Mouse (Mus musculus) forebrain, embryonic 11.5 days (tissue): Measurements from ENCODE around the gene Cdk6. TPM values are rescaled to one million over a fixed set of nuclear protein-coding genes. Genes with fewer than 3 reads are reported as not detected.

Source experiments
- ATAC-seq: fragments of 200-750 bp; cut with Nextera tagmentation; replicated peaks from 2 replicates; pipeline ENCODE4 v1.8.0; 2017; ENCODE audit warnings: moderate TSS enrichment; ENCODE audit not compliant: low FRiP score
- DNase-seq: peaks from one replicate; pipeline ENCODE4 v3.0.0-alpha.2; 2017; ENCODE audit warnings: low spot score
- H3K27ac ChIP-seq: fragments of 300-500 bp; sonication (generic); 2 replicates; pipeline ENCODE4 v1.5.1; 2014; ENCODE audit warnings: low read depth, low read length
- H3K27me3 ChIP-seq: fragments of 300-500 bp; sonication (generic); 2 replicates; pipeline ENCODE4 v1.6.1; 2014; ENCODE audit warnings: mild to moderate bottlenecking, low read length, mixed read lengths; ENCODE audit not compliant: control insufficient read depth, insufficient read depth
- H3K36me3 ChIP-seq: fragments of 300-500 bp; sonication (generic); 2 replicates; pipeline ENCODE4 v1.6.1; 2014; ENCODE audit warnings: mild to moderate bottlenecking, low read length, moderate library complexity, mixed read lengths; ENCODE audit not compliant: control insufficient read depth, insufficient read depth
- H3K4me1 ChIP-seq: fragments of 300-500 bp; sonication (generic); replicated peaks from 2 replicates; pipeline ENCODE4 v1.6.1; 2014; ENCODE audit warnings: low read length, mixed read lengths; ENCODE audit not compliant: control insufficient read depth, insufficient read depth
- H3K4me2 ChIP-seq: fragments of 300-500 bp; sonication (generic); 2 replicates; pipeline ENCODE4 v1.6.1; 2014; ENCODE audit warnings: low read depth, mild to moderate bottlenecking, low read length, moderate library complexity, mixed read lengths; ENCODE audit not compliant: severe bottlenecking
- H3K4me3 ChIP-seq: fragments of 300-500 bp; sonication (generic); 2 replicates; pipeline ENCODE4 v1.5.1; 2014; ENCODE audit warnings: low read depth, low read length
- H3K9ac ChIP-seq: fragments of 300-500 bp; sonication (generic); 2 replicates; pipeline ENCODE4 v1.6.1; 2014; ENCODE audit warnings: low read length
- H3K9me3 ChIP-seq: fragments of 300-500 bp; sonication (generic); 2 replicates; pipeline ENCODE4 v1.6.1; 2016; ENCODE audit warnings: low read length, mixed read lengths; ENCODE audit not compliant: control insufficient read depth
- WGBS: fragments of 180-500 bp; shearing (Covaris S2); extraction: QIAGEN DNeasy Blood & Tissue Kit; methylation state at CpG from one replicate; pipeline ENCODE4 v1.1.7; 2014; 5-methylcytosine and 5-hydroxymethylcytosine counted together
- polyA plus RNA-seq: library from polyadenylated mRNA; unstranded; fragments of >200 nt; fragmentation: Nextera tagmentation; extraction: Ambion mirVana; gene quantifications from 2 replicates; pipeline ENCODE4 v1.2.1, GENCODE M21; 2014

Gene Cdk6
- polyA plus RNA-seq, 1 experiment from 2014 or later = 21.3 TPM

DNA sequence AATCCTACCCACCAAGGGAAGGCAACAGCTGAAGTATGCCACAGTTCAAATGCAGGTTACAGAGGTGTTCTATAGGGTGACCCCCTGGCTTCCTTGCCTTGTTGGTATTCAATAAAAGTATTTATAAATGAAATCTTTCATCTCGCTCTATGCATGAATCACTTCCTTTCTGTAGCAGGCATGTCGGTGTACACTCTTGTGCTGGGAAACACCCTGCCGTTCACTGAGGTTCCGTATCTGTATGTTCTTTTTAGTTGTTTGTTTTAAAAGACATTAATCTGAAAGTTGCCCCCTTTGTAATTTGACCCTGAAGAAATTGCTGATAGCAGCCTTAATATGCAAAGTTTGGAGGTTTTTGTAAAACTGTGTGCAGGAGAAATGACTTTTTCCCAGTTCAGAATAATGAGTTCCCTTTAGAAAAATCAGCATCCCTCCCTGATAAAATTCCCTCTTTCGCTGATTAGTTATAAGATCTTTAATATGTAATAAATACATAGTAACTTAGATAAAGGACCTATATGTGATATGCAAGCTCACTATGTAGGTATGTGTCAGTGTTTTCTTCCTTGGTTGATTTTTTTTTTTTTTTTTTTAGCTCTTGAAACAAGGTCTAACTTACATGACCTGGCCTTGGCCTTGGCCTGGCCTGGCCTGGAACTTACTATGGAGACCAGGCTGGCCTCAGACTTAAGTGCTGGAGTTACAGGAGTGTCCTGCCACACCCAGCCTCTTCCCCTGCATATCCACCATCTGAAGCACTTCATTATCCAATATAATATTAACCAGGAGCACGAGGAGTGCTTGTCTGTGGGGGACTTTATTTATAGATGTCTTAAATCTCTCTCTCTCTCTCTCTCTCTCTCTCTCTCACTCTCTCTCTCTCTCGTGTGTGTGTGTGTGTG is 167.4 kb downstream of the Cdk6 start:
- no peak overlapping the region for H3K4me2 ChIP-seq
- H3K27me3 ChIP-seq = no peaks in the 10 kb centered on the region
- no peak overlapping the region for H3K27ac ChIP-seq
- no peaks in the 10 kb centered on the region for H3K36me3 ChIP-seq
- no peak overlapping the region for H3K4me3 ChIP-seq
- no peaks in the 10 kb centered on the region for H3K9me3 ChIP-seq
- ATAC-seq (no peak), DNase-seq (no peak)
- WGBS = 86% methylated on average over 7 of the region's 7 CpGs
- H3K4me1 ChIP-seq = no peaks in the 10 kb centered on the region
- H3K9ac ChIP-seq = no peak overlapping the region

DNA sequence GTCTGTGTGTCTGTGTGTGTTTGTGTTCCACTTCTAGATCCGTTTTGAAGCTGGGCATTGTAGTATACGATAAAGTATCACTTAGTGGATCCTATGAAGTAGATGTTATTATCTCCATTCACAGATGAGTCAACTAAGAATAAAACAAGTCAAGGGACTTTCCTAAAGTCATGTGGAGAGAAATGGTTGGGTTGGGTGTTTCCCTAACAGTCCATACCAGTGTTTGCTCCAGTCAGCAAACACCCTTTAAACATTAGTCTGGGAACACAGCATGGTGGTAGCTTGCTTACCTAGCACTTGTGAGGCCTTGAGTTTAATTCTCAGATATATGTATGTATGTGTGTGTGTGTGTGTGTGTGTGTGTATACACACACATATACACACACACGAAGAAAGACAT is 168.2 kb downstream of the Cdk6 start:
- H3K36me3 ChIP-seq = no peaks in the 10 kb centered on the region
- no peak for ATAC-seq

DNA sequence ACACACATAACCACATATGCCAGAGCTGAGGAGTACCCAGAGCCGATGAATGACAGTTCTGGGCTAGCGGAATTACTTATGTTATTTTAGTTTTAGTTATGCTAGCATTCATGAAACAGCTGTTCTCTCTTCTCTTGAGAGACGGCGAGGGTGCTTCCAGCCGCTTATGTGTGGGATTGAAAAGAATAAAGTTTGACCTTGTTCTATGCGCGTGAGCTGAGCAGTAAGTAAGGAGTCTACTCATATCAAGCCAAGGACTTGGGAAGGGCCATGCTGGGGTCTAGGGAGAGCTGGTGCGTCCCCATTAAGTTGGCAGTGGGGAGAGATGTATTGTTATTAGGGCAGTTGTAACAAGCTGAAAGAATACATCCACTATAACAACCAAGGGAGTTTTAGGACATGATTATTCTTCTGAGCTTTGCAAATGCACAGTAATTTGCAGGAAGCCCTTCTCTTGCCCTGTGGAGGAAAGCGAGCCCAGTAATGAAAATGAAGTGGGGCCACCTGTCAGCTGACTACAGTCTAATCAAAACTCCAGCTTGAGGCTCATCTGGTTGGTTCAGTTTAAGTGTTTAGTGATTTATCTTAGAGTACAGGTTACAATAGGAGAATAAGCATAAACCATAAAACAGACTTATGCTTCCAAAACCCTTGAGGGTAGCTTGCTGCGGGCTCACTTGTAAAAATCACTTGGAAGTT is 170.0 kb downstream of the Cdk6 start:
- H3K36me3 ChIP-seq = no peaks in the 10 kb centered on the region
- H3K4me3 ChIP-seq = no peak overlapping the region
- DNase-seq (no peak), ATAC-seq (no peak)
- 87% methylated on average over 10 of the region's 10 CpGs for WGBS
- H3K27me3 ChIP-seq = no peaks in the 10 kb centered on the region
- H3K4me1 ChIP-seq = no peaks in the 10 kb centered on the region
- H3K9me3 ChIP-seq = no peaks in the 10 kb centered on the region
- H3K4me2 ChIP-seq = no peak overlapping the region
- no peak overlapping the region for H3K27ac ChIP-seq
- H3K9ac ChIP-seq = no peak overlapping the region

More for the DNA sequence above, 168.2 kb downstream of the Cdk6 start:
- H3K9ac ChIP-seq = no peak overlapping the region
- DNase-seq = no peak
- H3K4me3 ChIP-seq = no peak overlapping the region
- H3K27ac ChIP-seq = no peak overlapping the region
- no peaks in the 10 kb centered on the region for H3K9me3 ChIP-seq
- H3K4me1 ChIP-seq = no peaks in the 10 kb centered on the region
- no peaks in the 10 kb centered on the region for H3K27me3 ChIP-seq
- 82% methylated on average over 3 of the region's 3 CpGs for WGBS
- no peak overlapping the region for H3K4me2 ChIP-seq

DNA sequence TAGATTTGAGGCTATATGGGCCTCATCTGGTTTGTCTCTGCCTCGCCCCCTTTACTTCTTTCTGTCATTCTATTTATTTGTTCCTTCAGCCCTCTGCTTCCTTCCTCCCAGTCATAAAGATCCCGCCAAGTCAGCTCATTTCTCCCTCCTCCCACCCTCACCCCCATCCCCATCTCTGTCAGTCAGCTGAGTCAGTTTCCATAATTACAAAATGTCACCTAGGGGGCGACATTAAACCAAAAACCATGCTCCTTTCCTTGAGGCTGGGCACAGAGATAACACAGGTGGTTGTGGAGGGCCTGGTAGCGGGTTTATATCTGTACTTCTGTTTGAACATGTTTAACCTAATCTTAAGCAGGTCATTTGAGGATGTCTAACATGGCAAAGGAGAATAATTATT is 171.3 kb downstream of the Cdk6 start:
- Histone ChIP-seq H3K4me3 (no peak overlapping the region), H3K9ac (no peak overlapping the region), H3K27ac (no peak overlapping the region), H3K4me1 (no peaks in the 10 kb centered on the region), H3K27me3 (no peaks in the 10 kb centered on the region), H3K36me3 (no peaks in the 10 kb centered on the region), H3K4me2 (no peak overlapping the region), H3K9me3 (no peaks in the 10 kb centered on the region)
- ATAC-seq (no peak), DNase-seq (no peak)
- WGBS = 52% methylated on average over 4 of the region's 4 CpGs

DNA sequence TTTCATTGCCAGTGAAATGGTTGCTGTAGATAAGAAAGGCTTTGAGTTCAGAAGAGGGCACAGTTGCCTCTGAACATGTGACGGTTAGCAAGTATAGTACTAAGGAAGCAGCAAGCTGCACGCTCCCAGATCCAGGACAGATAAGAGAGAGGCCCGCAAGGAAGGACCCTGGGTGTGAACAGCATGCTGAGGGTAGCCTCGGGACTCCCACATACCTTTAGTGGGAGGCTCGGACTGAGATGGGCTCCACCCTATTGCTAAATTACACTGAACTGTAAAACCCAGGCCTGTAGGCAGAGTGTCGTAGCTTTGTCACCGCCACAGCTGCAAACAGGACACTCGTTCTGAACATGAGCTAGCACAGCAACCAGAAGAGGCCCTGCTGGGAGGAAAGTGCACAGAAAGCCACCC is 173.6 kb downstream of the Cdk6 start:
- no peaks in the 10 kb centered on the region for H3K4me1 ChIP-seq
- no peak overlapping the region for H3K4me3 ChIP-seq
- no peaks in the 10 kb centered on the region; the same call in 1 of the 2 replicates for H3K36me3 ChIP-seq
- ATAC-seq (no peak), DNase-seq (no peak)
- H3K27ac ChIP-seq = no peak overlapping the region
- H3K9me3 ChIP-seq = no peaks in the 10 kb centered on the region
- WGBS = 79% methylated on average over 8 of the region's 8 CpGs
- no peaks in the 10 kb centered on the region for H3K27me3 ChIP-seq
- H3K4me2 ChIP-seq = no peak overlapping the region
- no peak overlapping the region for H3K9ac ChIP-seq

DNA sequence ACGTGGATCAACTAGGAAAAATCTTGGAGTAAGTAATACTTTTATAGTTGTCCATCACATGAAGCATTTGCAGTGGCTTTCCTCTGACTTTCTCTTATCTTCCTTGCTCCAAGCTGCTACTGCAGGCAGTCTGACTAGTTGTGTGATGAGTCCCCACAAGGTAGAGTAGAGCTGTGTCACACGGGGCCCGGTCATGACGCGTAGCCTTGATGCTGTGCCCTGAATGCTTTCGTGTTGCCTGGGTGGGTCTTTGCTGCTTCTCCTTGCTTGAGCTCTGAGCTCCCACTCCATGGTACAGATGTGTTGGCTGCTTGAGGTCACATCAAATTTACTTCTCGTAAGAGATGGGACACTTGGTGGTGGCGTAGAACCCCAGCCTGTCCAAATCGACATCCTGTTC is 174.2 kb downstream of the Cdk6 start:
- 93% methylated on average over 9 of the region's 9 CpGs for WGBS
- Histone ChIP-seq H3K9ac (no peak overlapping the region), H3K4me1 (no peaks in the 10 kb centered on the region), H3K27ac (no peak overlapping the region), H3K9me3 (no peaks in the 10 kb centered on the region), H3K36me3 (no peaks in the 10 kb centered on the region; the same call in 1 of the 2 replicates), H3K4me3 (no peak overlapping the region), H3K4me2 (no peak overlapping the region), H3K27me3 (no peaks in the 10 kb centered on the region)
- no peak for ATAC-seq
- no peak for DNase-seq

DNA sequence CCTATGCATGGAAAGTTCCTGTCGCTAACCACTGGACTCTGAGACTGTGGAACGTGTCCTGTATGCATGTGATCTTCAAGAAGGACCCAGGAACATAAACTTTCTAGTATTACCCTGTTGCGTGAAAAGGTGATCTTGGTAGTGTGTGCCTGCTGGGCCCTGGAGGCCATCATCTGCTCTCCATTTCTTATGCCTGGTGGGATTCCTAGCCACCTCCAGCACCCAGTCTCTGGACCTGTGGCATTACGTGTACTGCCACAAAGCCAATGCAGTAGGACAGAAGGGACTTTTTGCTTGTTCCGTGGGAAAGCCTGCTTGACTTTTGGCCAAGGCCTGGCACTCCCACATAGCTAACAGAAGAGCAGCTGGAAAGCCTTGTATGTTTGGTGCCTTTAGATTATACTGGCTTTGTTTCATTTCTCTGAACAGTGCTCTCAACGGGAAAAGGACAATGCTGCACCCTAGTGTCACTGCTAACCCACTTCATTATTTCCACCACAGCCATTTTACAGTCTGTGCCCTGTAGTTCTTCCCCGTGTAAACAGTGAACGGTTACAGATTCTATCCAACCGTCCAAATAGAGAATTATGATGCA is 175.3 kb downstream of the Cdk6 start:
- H3K27me3 ChIP-seq = no peaks in the 10 kb centered on the region
- no peaks in the 10 kb centered on the region; the same call in 1 of the 2 replicates for H3K36me3 ChIP-seq
- H3K9ac ChIP-seq = no peak overlapping the region
- DNase-seq = no peak
- H3K4me1 ChIP-seq = no peaks in the 10 kb centered on the region
- no peak overlapping the region for H3K4me3 ChIP-seq
- no peak overlapping the region for H3K4me2 ChIP-seq
- H3K9me3 ChIP-seq = no peaks in the 10 kb centered on the region
- 75% methylated on average over 9 of the region's 9 CpGs for WGBS
- 0 out of 2 replicates have a peak, but pooled peaks have one; percentile 42 for ATAC-seq
- H3K27ac ChIP-seq = no peak overlapping the region

DNA sequence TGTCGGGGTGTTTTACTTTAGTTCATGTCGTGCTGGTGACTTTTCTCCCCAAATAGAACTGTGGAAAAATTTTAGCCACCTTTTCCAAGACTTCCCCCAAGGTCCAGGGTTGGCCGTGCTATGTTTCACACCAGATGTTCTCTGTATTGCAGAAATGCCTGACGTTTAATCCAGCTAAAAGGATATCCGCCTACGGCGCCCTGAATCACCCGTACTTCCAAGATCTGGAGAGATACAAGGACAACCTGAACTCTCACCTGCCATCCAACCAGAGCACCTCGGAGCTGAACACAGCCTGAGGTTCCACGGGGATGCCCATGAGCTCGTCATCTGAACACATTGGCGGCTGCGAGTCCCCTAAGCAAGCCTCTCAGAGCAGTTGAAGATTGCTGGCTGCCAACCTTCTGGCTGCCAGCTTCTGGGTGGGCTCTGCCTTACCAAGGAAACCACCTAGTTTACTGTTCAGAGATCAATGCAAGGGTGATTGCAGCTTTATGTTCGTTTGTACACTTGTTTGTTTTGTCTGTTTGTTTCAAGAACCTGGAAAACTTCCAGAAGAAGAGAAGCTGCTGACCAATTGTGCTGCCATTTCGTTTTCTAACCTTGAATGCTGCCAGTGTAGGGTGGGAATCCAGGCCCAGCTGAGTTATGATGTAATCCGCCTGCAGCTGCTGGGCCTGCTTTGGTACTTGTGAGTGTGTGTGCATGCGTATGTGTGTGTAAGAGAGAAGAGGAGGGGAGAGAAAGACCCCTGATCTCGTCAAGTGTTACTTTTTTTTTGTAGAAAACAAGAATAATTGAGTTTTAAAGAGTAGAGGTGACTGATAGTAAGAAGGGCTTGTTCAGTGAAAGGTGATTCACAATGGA is 179.4 kb downstream of the Cdk6 start:
- H3K9ac ChIP-seq = no peak overlapping the region
- ATAC-seq = no peak
- no peaks in the 10 kb centered on the region for H3K4me1 ChIP-seq
- no peak for DNase-seq
- H3K4me3 ChIP-seq = no peak overlapping the region
- H3K27ac ChIP-seq = no peak overlapping the region
- no peaks in the 10 kb centered on the region for H3K9me3 ChIP-seq
- H3K36me3 ChIP-seq = no peaks in the 10 kb centered on the region; the same call in 1 of the 2 replicates
- no peak overlapping the region for H3K4me2 ChIP-seq
- H3K27me3 ChIP-seq = no peaks in the 10 kb centered on the region
- WGBS = 89% methylated on average over 18 of the region's 18 CpGs
